Mouse (Mus musculus): ENCODE data around the gene Psmc6.

DNA sequence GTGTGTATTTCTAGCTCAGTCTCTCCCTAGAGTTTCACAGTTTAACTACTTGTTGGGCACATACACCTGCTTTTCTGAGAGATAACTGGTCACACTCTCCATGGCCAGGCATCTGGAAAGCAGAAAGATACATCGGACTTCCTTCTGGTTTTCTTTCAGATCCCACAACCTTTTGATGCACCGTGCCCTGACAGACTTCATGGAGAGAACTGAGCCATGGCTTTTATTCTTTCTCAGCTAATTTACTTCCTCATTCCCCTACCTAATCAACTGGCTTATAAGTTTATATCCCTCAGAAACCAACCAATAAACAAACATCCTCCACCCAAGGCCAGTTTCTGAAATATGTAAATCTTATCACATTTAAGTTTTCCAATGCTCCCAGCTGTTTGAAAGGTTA, 7.1 kb upstream of the Psmc6 start:
- TF ChIP-seq UBTF (IDR thresholded peaks at IDR 0.05; ENCODE audit: low read depth, low read length) (no peak), POLR2A (IDR thresholded peaks at IDR 0.05; ENCODE audit: low read depth, low read length) (no peak), CHD1 (IDR thresholded peaks at IDR 0.05; ENCODE audit: low read depth, low read length) (no peak), CTCF (conservative IDR thresholded peaks at IDR 0.05 in 1 of 2, IDR thresholded peaks at IDR 0.05 in 1 of 2; ENCODE audit: low read depth in 2 of 2, low read length in 2 of 2) (no peak), CHD2 (IDR thresholded peaks at IDR 0.05; ENCODE audit: low read length) (no peak), MEF2A (IDR thresholded peaks at IDR 0.05; ENCODE audit: borderline replicate concordance, low read depth, low read length) (no peak), ZNF384 (IDR thresholded peaks at IDR 0.05; ENCODE audit: low read depth, low read length) (no peak)

All from CH12.LX (cell line).